Mouse (Mus musculus) liver, adult 2 months (tissue): Measurements from ENCODE around the gene Prm3.

Source experiments
- CTCF ChIP-seq: fragments of 200-500 bp; IDR thresholded peaks from 2 replicates; pipeline ENCODE4 v1.5.1; 2011; ENCODE audit warnings: low read depth, low read length, control low read depth
- POLR2A ChIP-seq: fragments of 200-500 bp; IDR thresholded peaks from 2 replicates; pipeline ENCODE4 v1.6.1; 2011; ENCODE audit warnings: low read length, control low read depth; ENCODE audit not compliant: insufficient read depth; ENCODE audit errors: extremely low read depth

DNA sequence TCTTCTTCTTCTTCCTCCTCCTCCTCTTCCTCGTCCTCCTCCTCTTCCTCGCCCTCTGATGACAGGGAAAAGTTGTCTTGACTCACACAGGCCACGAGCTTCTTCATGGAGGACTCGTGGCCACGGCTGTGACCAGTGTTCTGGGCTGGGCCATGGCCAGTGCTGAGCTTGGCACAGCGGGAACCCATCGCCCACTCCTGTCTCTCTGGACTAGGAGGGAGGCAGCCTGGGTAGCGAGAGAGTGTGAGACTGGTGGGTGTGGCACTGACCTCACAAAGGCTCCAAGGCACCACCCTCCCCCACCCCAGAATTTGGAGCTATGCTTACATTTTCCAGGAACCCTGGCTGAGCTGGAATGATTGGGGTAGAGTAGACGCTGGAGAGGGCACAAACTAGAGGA, at the start of gene Prm3:
- TF ChIP-seq POLR2A (no peak), CTCF (no peak)
